Mouse (Mus musculus): ENCODE data around the gene Slc44a4. TPM values are rescaled to one million over a fixed set of nuclear protein-coding genes. Genes with fewer than 3 reads are reported as not detected.
A peak's percentile ranks its signal among the peaks of the same experiment; 100 is the strongest.
"Not testable (repeated sequence)": the region's sequence is repeated elsewhere in the genome, so short reads cannot be mapped to it uniquely, and the experiment has no call there.

Slc44a4 gene
- total RNA-seq, 2 experiments from 2014 or later, result 0.30 to 0.45 TPM

- DNase-seq (ENCODE audit: low spot score in 2 of 2), result no peak
Measured at GRCm38 (mm10) chr17:34959881-34960515, 45.7 kb downstream of the Slc44a4 start.

GRCm38 (mm10) chr17:34960702-34961493, 46.6 kb downstream of the Slc44a4 start:
- peak in 1 of 2 experiments; percentile 15 for DNase-seq (ENCODE audit: low spot score in 2 of 2)

GRCm38 (mm10) chr17:34962125-34962524, 47.9 kb downstream of the Slc44a4 start:
- no peak for DNase-seq (ENCODE audit: low spot score in 2 of 2)

GRCm38 (mm10) chr17:34962841-34963240, 48.6 kb downstream of the Slc44a4 start:
- DNase-seq (ENCODE audit: low spot score in 2 of 2), result no peak

GRCm38 (mm10) chr17:34964640-34965049, 50.4 kb downstream of the Slc44a4 start:
- no peak for DNase-seq (ENCODE audit: low spot score in 2 of 2)

GRCm38 (mm10) chr17:34965627-34966026, 51.4 kb downstream of the Slc44a4 start:
- DNase-seq (ENCODE audit: low spot score in 2 of 2), result no peak

GRCm38 (mm10) chr17:34969822-34970221, 55.6 kb downstream of the Slc44a4 start, which contains the start of gene Gm20481:
Gene Gm20481 (plus strand): TSS chr17:34969912.
- not testable (repeated sequence) for DNase-seq (ENCODE audit: low spot score in 2 of 2)

GRCm38 (mm10) chr17:34970850-34971249, 56.6 kb downstream of the Slc44a4 start:
- not testable (repeated sequence) for DNase-seq (ENCODE audit: low spot score in 2 of 2)

DNA sequence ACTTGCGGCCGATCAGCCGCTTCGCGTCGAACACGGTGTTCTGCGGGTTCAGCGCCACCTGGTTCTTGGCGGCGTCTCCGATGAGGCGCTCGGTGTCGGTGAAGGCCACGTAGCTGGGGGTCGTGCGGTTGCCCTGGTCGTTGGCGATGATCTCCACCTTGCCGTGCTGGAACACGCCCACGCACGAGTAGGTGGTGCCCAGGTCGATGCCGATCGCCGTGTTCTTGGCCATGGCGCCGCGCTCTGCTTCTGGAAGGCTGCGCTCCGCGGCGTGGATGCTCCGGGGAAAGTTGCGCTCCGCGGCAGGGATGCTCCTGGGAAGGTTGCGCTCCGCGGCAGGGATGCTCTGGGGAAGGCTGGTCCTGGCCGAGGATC, 57.4 kb downstream of the Slc44a4 start:
- DNase-seq (ENCODE audit: low spot score in 2 of 2), result not testable (repeated sequence)

DNA sequence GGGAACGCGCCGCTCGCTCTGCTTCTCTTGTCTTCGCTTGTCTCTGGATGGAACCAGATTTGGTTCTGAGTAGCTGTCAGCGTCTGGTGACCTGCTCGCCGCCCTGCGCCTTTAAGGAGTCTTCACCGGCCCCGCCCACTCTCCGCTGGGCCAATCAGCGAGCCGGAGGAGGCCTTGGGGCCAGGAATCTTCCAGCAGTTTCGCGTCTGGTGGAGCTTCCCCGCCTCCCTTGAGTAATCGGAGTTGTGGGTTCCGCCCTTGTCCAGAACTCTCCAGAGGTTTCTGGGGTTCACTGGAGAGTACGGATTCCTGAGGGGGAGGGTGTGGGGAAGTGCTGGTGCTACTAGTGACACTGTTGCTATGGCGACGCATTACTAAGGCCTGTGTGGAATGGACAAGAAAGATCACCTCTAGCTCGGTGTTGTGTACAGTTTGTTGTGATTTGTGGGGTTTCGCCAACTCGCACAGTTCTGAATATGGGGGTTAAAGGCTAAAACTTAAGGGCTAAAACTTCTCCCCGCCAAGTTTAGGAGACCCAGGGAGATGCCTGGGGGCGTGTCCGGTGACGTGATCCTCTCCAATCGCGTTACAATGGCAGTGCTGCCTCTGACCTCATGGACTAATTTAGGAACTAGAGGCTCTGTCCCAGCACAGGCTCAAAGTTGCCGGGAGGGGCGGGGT, 57.9 kb downstream of the Slc44a4 start, which contains the start of the genes Hspa1a and Hspa1l:
Gene Hspa1a, minus strand, starts transcription at position 88 of the 681 bp plus-strand sequence.
Gene Hspa1l, plus strand, starts transcription at position 635 of the 681 bp plus-strand sequence.
- peak; percentile 68 to 77 for DNase-seq (ENCODE audit: low spot score in 2 of 2)

- no peak for DNase-seq (ENCODE audit: low spot score in 2 of 2)
Measured at GRCm38 (mm10) chr17:34975581-34976492, 61.6 kb downstream of the Slc44a4 start.

DNA sequence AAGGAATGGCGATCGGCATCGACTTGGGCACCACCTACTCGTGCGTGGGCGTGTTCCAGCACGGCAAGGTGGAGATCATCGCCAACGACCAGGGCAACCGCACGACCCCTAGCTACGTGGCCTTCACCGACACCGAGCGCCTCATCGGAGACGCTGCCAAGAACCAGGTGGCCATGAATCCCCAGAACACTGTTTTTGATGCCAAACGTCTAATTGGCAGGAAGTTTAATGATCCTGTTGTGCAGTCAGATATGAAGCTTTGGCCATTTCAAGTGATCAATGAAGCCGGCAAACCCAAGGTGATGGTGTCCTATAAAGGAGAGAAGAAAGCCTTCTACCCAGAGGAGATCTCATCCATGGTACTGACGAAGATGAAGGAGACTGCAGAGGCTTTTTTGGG, 62.7 kb downstream of the Slc44a4 start:
- DNase-seq (ENCODE audit: low spot score in 2 of 2), result no peak

DNA sequence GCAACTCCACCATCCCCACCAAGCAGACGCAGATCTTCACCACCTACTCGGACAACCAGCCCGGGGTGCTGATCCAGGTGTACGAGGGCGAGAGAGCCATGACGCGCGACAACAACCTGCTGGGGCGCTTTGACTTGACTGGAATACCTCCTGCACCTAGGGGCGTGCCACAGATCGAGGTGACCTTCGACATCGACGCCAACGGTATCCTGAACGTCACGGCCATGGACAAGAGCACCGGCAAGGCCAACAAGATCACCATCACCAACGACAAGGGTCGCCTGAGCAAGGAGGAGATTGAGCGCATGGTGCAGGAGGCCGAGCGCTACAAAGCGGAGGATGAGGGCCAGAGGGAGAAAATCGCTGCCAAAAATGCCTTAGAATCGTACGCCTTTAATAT, 64.0 kb downstream of the Slc44a4 start:
- DNase-seq (ENCODE audit: low spot score in 2 of 2), result no peak

DNA sequence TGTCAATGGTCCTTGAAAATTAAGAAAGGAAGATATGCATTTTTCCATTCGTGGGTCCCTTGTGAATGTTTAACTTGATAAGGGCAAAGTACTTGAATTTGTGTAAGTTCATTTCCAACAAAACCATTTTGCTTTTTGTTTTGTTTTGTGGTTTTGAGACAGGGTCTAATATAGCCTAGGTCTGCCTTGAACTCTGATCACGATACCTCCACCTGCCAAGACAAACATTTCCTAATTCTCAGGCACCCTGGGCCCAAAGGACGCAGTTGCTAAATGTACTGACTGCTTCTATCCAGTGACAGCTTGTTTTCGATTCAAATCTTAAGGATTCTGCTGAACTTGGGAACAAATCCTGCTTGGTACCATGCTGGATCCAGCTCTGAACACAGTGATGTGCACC, 65.4 kb downstream of the Slc44a4 start:
- no peak for DNase-seq (ENCODE audit: low spot score in 2 of 2)

Other genes starting within 250 kb of the Slc44a4 start
- gene Tnxb, start 243.9 kb upstream of the Slc44a4 start, total RNA-seq (2021), result 1 to 10 TPM; 1.6 to 1.9 TPM
- gene C4b, start 170.6 kb upstream of the Slc44a4 start, total RNA-seq (2021), result 10 to 100 TPM; 29.6 to 32.7 TPM
- gene Cyp21a1, start 109.9 kb upstream of the Slc44a4 start, total RNA-seq (2021), result not detected
- 10 to 100 TPM; 49.7 to 53.0 TPM for gene Stk19, start 77.5 kb upstream of the Slc44a4 start, total RNA-seq (2021)
- 10 to 100 TPM; 32.1 to 37.8 TPM for gene Dxo, start 77.4 kb upstream of the Slc44a4 start, total RNA-seq (2021)
- gene Skiv2l, start 64.3 kb upstream of the Slc44a4 start, total RNA-seq (2021), result 10 to 100 TPM; 62.2 to 63.9 TPM
- gene Nelfe, start 64.1 kb upstream of the Slc44a4 start, total RNA-seq (2021), result 10 to 100 TPM; 33.8 to 39.7 TPM
- under 1 TPM; 0.16 to 0.26 TPM for gene Cfb, start 51.9 kb upstream of the Slc44a4 start, total RNA-seq (2021)
- 1 to 10 TPM; 7.4 to 7.8 TPM for gene Zbtb12, start 35.0 kb upstream of the Slc44a4 start, total RNA-seq (2021)
- gene Gm20547, start 32.4 kb upstream of the Slc44a4 start, total RNA-seq (2021), result not detected
- 1 to 10 TPM; 2.7 to 3.4 TPM for gene C2, start 16.2 kb upstream of the Slc44a4 start, total RNA-seq (2021)
- gene Ehmt2, start 16.0 kb upstream of the Slc44a4 start, total RNA-seq (2021), result 100 to 1,000 TPM; 168 to 175 TPM
- gene Neu1, start 16.8 kb downstream of the Slc44a4 start, total RNA-seq (2021), result 10 to 100 TPM; 46.2 to 48.4 TPM
- 10 to 100 TPM; 21.5 to 31.4 TPM for gene Hspa1b, start 44.8 kb downstream of the Slc44a4 start, total RNA-seq (2021)
- gene Gm20481, start 55.4 kb downstream of the Slc44a4 start, total RNA-seq (2021), result under 1 TPM in 1 of 2 experiments, not detected in 1; 0.72 TPM
- 10 to 100 TPM; 22.1 to 23.4 TPM for gene Hspa1a, start 57.7 kb downstream of the Slc44a4 start, total RNA-seq (2021)
- gene Hspa1l, start 58.2 kb downstream of the Slc44a4 start, total RNA-seq (2021), result under 1 TPM; 0.44 to 0.61 TPM
- 10 to 100 TPM; 13.9 to 15.5 TPM for gene Lsm2, start 67.4 kb downstream of the Slc44a4 start, total RNA-seq (2021)
- gene Vars, start 86.5 kb downstream of the Slc44a4 start, total RNA-seq (2021), result 10 to 100 TPM; 39.6 to 44.0 TPM
- gene Vwa7, start 102.1 kb downstream of the Slc44a4 start, total RNA-seq (2021), result under 1 TPM; 0.61 to 0.77 TPM
- gene Sapcd1, start 113.5 kb downstream of the Slc44a4 start, total RNA-seq (2021), result not detected
- gene Msh5, start 132.3 kb downstream of the Slc44a4 start, total RNA-seq (2021), result under 1 TPM; 0.65 to 0.68 TPM
- 10 to 100 TPM in 1 of 2 experiments, 1 to 10 TPM in 1; 9.1 to 10.2 TPM for gene Clic1, start 135.5 kb downstream of the Slc44a4 start, total RNA-seq (2021)
- gene Ddah2, start 144.6 kb downstream of the Slc44a4 start, total RNA-seq (2021), result 10 to 100 TPM in 1 of 2 experiments, 1 to 10 TPM in 1; 9.9 to 11.6 TPM
- gene Ly6g6c, start 150.9 kb downstream of the Slc44a4 start, total RNA-seq (2021), result not detected
- gene Mpig6b, start 151.7 kb downstream of the Slc44a4 start, total RNA-seq (2021), result not detected
- gene Ly6g6e, start 162.4 kb downstream of the Slc44a4 start, total RNA-seq (2021), result 1 to 10 TPM; 2.3 to 6.2 TPM
- 1 to 10 TPM in 1 of 2 experiments, under 1 TPM in 1; 0.70 to 1.0 TPM for gene Ly6g6d, start 163.6 kb downstream of the Slc44a4 start, total RNA-seq (2021)
- gene Ly6g6f, start 171.1 kb downstream of the Slc44a4 start, total RNA-seq (2021), result under 1 TPM; 0.33 to 0.40 TPM
- gene Abhd16a, start 174.8 kb downstream of the Slc44a4 start, total RNA-seq (2021), result 100 to 1,000 TPM; 115 to 120 TPM
- not detected for gene Ly6g5c, start 193.8 kb downstream of the Slc44a4 start, total RNA-seq (2021)
- under 1 TPM; 0.28 to 0.72 TPM for gene Ly6g5b, start 201.0 kb downstream of the Slc44a4 start, total RNA-seq (2021)
- gene Gpank1, start 207.0 kb downstream of the Slc44a4 start, total RNA-seq (2021), result 10 to 100 TPM; 15.9 to 16.4 TPM
- 100 to 1,000 TPM; 192 to 198 TPM for gene Csnk2b, start 207.6 kb downstream of the Slc44a4 start, total RNA-seq (2021)
- gene D17H6S53E, start 211.9 kb downstream of the Slc44a4 start, total RNA-seq (2021), result 10 to 100 TPM; 31.5 to 32.2 TPM
- gene Apom, start 217.6 kb downstream of the Slc44a4 start, total RNA-seq (2021), result not detected
- 100 to 1,000 TPM; 294 to 308 TPM for gene Bag6, start 220.7 kb downstream of the Slc44a4 start, total RNA-seq (2021)

All from left cerebral cortex, adult 18-20 months (tissue).